Mouse (Mus musculus) ES-Bruce4 (cell line): ENCODE data around the gene Zc3h4.

ENCODE experiments used
- CTCF ChIP-seq: IDR thresholded peaks from one replicate; pipeline ENCODE4 v1.8.1; 2011; ENCODE audit warnings: low read depth, low read length
- EP300 ChIP-seq: IDR thresholded peaks from 2 replicates; pipeline ENCODE4 v1.6.1; 2011; ENCODE audit warnings: low read depth, low read length; ENCODE audit not compliant: insufficient read depth
- POLR2A ChIP-seq: IDR thresholded peaks from one replicate; pipeline ENCODE4 v1.8.1; 2011; ENCODE audit warnings: low read length; ENCODE audit not compliant: insufficient read depth

GRCm38 (mm10) chr7:16405073-16405455 is 4.4 kb downstream of the Zc3h4 start:
- no peak for TF ChIP-seq POLR2A
- no peak for TF ChIP-seq EP300
- no peak for TF ChIP-seq CTCF
